Mouse (Mus musculus): Measurements from ENCODE around the gene Dffb. TPM values are rescaled to one million over a fixed set of nuclear protein-coding genes. Genes with fewer than 3 reads are reported as not detected.
A peak's percentile ranks its signal among the peaks of the same experiment; 100 is the strongest.

The Dffb gene
- total and polyA plus RNA-seq, 3 experiments: 25.1 to 25.2 TPM; not detected in 1

DNA sequence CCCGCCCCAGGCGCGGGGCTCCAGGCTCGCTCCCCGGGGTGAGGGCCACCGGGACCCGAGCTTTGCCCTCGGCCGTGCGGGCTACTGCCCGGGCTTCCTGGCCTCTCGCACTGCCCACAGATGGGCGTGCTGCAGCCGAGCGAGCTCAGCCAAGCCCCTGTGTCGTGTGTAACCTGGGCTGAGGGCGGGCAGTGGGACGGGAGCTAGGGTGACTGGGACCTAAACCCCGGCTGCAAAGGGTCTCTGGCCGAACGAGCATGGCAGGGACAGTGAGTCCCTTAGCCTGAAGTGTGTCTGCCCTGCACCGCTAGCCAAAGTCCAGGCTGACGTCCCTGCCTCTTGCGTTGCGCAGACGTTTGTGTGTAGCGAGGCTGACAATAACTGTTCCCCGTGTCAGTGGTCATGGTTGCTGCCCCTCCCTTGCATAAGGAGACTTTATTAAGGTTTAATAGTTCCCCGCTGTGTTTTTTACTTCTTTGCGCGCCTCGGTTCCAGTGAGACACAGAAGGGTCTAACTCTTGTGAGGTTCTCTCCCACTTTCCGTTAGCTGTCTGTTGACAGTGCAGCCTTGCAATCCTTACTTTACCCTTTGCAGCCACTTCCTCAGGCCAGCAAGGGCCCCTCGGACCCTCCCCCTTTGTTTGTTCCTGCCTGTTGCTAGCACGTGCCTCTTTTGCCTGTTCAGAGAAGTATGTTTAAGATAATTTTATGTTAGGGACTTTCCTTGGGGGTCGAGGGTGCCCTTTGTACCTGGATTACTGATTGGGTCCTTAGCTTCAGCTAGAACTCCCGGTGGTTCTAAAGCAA is 17.3 kb downstream of the Dffb start:
- Histone ChIP-seq H3K9me3 (replicated peaks; ENCODE audit: insufficient read depth, low read length) (no peaks in the 10 kb centered on the region), H3K79me2 (ENCODE audit: control insufficient read depth, insufficient read depth, low read length, poor library complexity) (peaks cover 10% of the 10 kb centered on the region; the same call in 1 of the 2 replicates), H3K4me3 (ENCODE audit: control insufficient read depth in 1 of 2, insufficient read depth in 1 of 2, low read depth in 2 of 2, low read length in 2 of 2) (peak overlapping the region; percentile 62 to 66), H3K4me1 (ENCODE audit: control insufficient read depth in 1 of 2, insufficient read depth in 2 of 2, low read length in 2 of 2) (peaks cover 3 to 19% of the 10 kb centered on the region in 2 experiments; a peak in 3 of 4 replicates), H3K36me3 (ENCODE audit: control insufficient read depth in 1 of 2, insufficient read depth in 2 of 2, low read length in 2 of 2) (peaks cover 0 to 11% of the 10 kb centered on the region in 2 experiments; a peak in 2 of 4 replicates), H3K27ac (ENCODE audit: control insufficient read depth, low read depth, low read length) (peak overlapping the region; percentile 89), H3K27me3 (ENCODE audit: control insufficient read depth in 1 of 2, insufficient read depth in 2 of 2, low read length in 2 of 2) (no peaks in the 10 kb centered on the region), H3K9ac (ENCODE audit: control insufficient read depth, low read depth, low read length, poor library complexity, severe bottlenecking) (peak overlapping the region; percentile 94)
- peak; percentile 68 for DNase-seq (ENCODE audit: low read depth, low spot score)
- TF ChIP-seq MYC (IDR thresholded peaks at IDR 0.05; ENCODE audit: low read depth, low read length) (peak; percentile 84), ZKSCAN1 (IDR thresholded peaks at IDR 0.05; ENCODE audit: low read depth, low read length) (no peak), MAZ (IDR thresholded peaks at IDR 0.05; ENCODE audit: low read depth, low read length) (no peak), NELFE (IDR thresholded peaks at IDR 0.05; ENCODE audit: low read depth, low read length) (peak; percentile 33; the same call in 1 of the 2 replicates), KAT2A (conservative IDR thresholded peaks at IDR 0.05; ENCODE audit: low read depth, low read length) (no peak), MXI1 (IDR thresholded peaks at IDR 0.05; ENCODE audit: low read depth, low read length) (peak; percentile 86), EP300 (IDR thresholded peaks at IDR 0.05; ENCODE audit: low read depth in 1 of 2, low read length in 2 of 2) (no peak; a peak in 1 of 4 replicates), POLR2AphosphoS5 (IDR thresholded peaks at IDR 0.05; ENCODE audit: borderline replicate concordance, low read depth, low read length) (0 out of 2 replicates have a peak, but pooled peaks have one; percentile 61), BHLHE40 (IDR thresholded peaks at IDR 0.05; ENCODE audit: borderline replicate concordance, low read depth, low read length) (peak; percentile 90), HCFC1 (IDR thresholded peaks at IDR 0.05; ENCODE audit: low read depth, low read length) (no peak; the same call in 1 of the 2 replicates), ZC3H11A (IDR thresholded peaks at IDR 0.05; ENCODE audit: low read depth, low read length) (no peak), E2F4 (IDR thresholded peaks at IDR 0.05; ENCODE audit: borderline replicate concordance, low read depth, low read length) (peak; percentile 33; the same call in 1 of the 2 replicates), POLR2A (IDR thresholded peaks at IDR 0.05; ENCODE audit: control insufficient read depth in 1 of 2, insufficient read depth in 1 of 2, low read depth in 1 of 2, low read length in 2 of 2, poor library complexity in 1 of 2) (peak; percentile 61 to 68; a peak in 3 of 4 replicates), MYB (IDR thresholded peaks at IDR 0.05; ENCODE audit: low read depth, low read length) (0 out of 2 replicates have a peak, but pooled peaks have one; percentile 17), NRF1 (IDR thresholded peaks at IDR 0.05; ENCODE audit: insufficient read depth, low read depth, low read length, poor library complexity, severe bottlenecking) (no peak), ETS1 (IDR thresholded peaks at IDR 0.05; ENCODE audit: low read depth, low read length) (peak; percentile 50; the same call in 1 of the 2 replicates), ZNF384 (IDR thresholded peaks at IDR 0.05; ENCODE audit: low read depth, low read length) (no peak), TCF12 (IDR thresholded peaks at IDR 0.05; ENCODE audit: low read depth, low read length) (0 out of 2 replicates have a peak, but pooled peaks have one; percentile 18), TBP (IDR thresholded peaks at IDR 0.05; ENCODE audit: low read depth, low read length) (0 out of 2 replicates have a peak, but pooled peaks have one; percentile 55), CHD1 (IDR thresholded peaks at IDR 0.05; ENCODE audit: low read depth, low read length) (0 out of 2 replicates have a peak, but pooled peaks have one; percentile 49), ELF1 (IDR thresholded peaks at IDR 0.05; ENCODE audit: low read depth, low read length) (0 out of 2 replicates have a peak, but pooled peaks have one; percentile 14), MAX (IDR thresholded peaks at IDR 0.05; ENCODE audit: low read length) (peak; percentile 86), SIN3A (IDR thresholded peaks at IDR 0.05; ENCODE audit: low read length) (peak; percentile 77), ZMIZ1 (IDR thresholded peaks at IDR 0.05; ENCODE audit: low read depth, low read length) (no peak), UBTF (IDR thresholded peaks at IDR 0.05; ENCODE audit: borderline replicate concordance, insufficient read depth, low read depth, low read length) (no peak), USF1 (IDR thresholded peaks at IDR 0.05; ENCODE audit: low read depth, low read length) (peak; percentile 53)

All from MEL (cell line).